ENCODE assay signal across 8 mouse cellular contexts in genomic region chr10:120231718-120232117, GRCm38 (mm10). TPM values are rescaled to one million over a fixed set of nuclear protein-coding genes. Genes with fewer than 3 reads are reported as not detected.
DNase-seq lines count a peak whose midpoint lies in the region; ATAC-seq and TF ChIP-seq lines count a peak whose summit lies in the region.

No protein-coding gene starts in this region.

- no peak overlapping the region for H3K4me3 ChIP-seq in hindbrain, postnatal 0 days (ENCODE audit: low read length)
- H3K4me3 ChIP-seq in liver, postnatal 0 days (ENCODE audit: low read depth, low read length): no peak overlapping the region

- peaks cover 10% of the 10 kb centered on the region for H3K36me3 ChIP-seq in hindbrain, postnatal 0 days (ENCODE audit: insufficient read depth, low read length)
- H3K36me3 ChIP-seq in liver, postnatal 0 days (replicated peaks; ENCODE audit: insufficient read depth, low read length): peaks cover 29% of the 10 kb centered on the region

- no peaks in the 10 kb centered on the region for H3K9me3 ChIP-seq in hindbrain, postnatal 0 days (ENCODE audit: low read length)
- H3K9me3 ChIP-seq in liver, postnatal 0 days (ENCODE audit: low read length): no peaks in the 10 kb centered on the region

- TF ChIP-seq EP300 in liver, postnatal 0 days (IDR thresholded peaks at IDR 0.05; ENCODE audit: low read depth): no peak

- peak; percentile 26 for DNase-seq in cerebellum, adult 11 months
- DNase-seq in cerebellum, adult 9-10 months: no peak
- DNase-seq in ovary, postnatal 36 days (ENCODE audit: low spot score): peak; percentile 48
- no peak for DNase-seq in ovary, postnatal 10 days (ENCODE audit: low spot score)
- DNase-seq in hindbrain, postnatal 0 days (ENCODE audit: low spot score): peak; percentile 82
- DNase-seq in liver, postnatal 0 days: peak; percentile 82
- DNase-seq in right cerebral cortex, postnatal 4 days: peak; percentile 78

- peak; percentile 53 for ATAC-seq in common myeloid progenitor, adult 5-6 weeks (replicated peaks; ENCODE audit: low read depth, poor library complexity, severe bottlenecking)
- ATAC-seq in hindbrain, postnatal 0 days: no peak
- no peak for ATAC-seq in liver, postnatal 0 days

- H3K27ac ChIP-seq in hindbrain, postnatal 0 days: no peak overlapping the region
- no peak overlapping the region for H3K27ac ChIP-seq in liver, postnatal 0 days (ENCODE audit: low read depth)

- WGBS in hindbrain, postnatal 0 days: 29% methylated on average over 5 of the region's 5 CpGs
- 27% methylated on average over 5 of the region's 5 CpGs for WGBS in liver, postnatal 0 days (ENCODE audit: insufficient replicate concordance)

- H3K4me1 ChIP-seq in hindbrain, postnatal 0 days (ENCODE audit: insufficient read depth, low read length): no peaks in the 10 kb centered on the region
- peaks cover 11% of the 10 kb centered on the region for H3K4me1 ChIP-seq in liver, postnatal 0 days (ENCODE audit: insufficient read depth)

- no peak overlapping the region for H3K4me2 ChIP-seq in hindbrain, postnatal 0 days (ENCODE audit: low read depth, low read length)
- no peak overlapping the region for H3K4me2 ChIP-seq in liver, postnatal 0 days (ENCODE audit: low read depth, low read length)

- TF ChIP-seq CTCF in hindbrain, postnatal 0 days (IDR thresholded peaks at IDR 0.05; ENCODE audit: low read depth): peak; percentile 82
- peak; percentile 87 for TF ChIP-seq CTCF in liver, postnatal 0 days (IDR thresholded peaks at IDR 0.05; ENCODE audit: low read depth)

- H3K27me3 ChIP-seq in hindbrain, postnatal 0 days (ENCODE audit: insufficient read depth, low read length): no peaks in the 10 kb centered on the region
- H3K27me3 ChIP-seq in liver, postnatal 0 days (ENCODE audit: insufficient read depth, low read length): no peaks in the 10 kb centered on the region

- no peak overlapping the region for H3K9ac ChIP-seq in hindbrain, postnatal 0 days (replicated peaks; ENCODE audit: low read length)
- H3K9ac ChIP-seq in liver, postnatal 0 days (replicated peaks): no peak overlapping the region

RNA-seq across cellular contexts. Expression of gene Llph, which starts 4.8 kb away (rescaled TPM):
- 97.9 and 108 TPM in 2 replicates for total RNA-seq in common myeloid progenitor, adult 5-6 weeks (2017)
- 3.8 and 4.1 TPM in 2 replicates for total RNA-seq in hindbrain, postnatal 0 days (2014; rRNA removed)
- polyA plus RNA-seq in hindbrain, postnatal 0 days (2015; fragmentation: Nextera tagmentation; extraction: Ambion mirVana): 37.0 and 43.3 TPM in 2 replicates
- 33.5 and 33.9 TPM in 2 replicates for polyA plus RNA-seq in liver, postnatal 0 days (2015; fragmentation: Nextera tagmentation; extraction: Ambion mirVana)

RNA-seq across cellular contexts. Expression of gene Irak3, which starts 29.8 kb away (rescaled TPM):
- total RNA-seq in common myeloid progenitor, adult 5-6 weeks (2017): 11.9 and 16.8 TPM in 2 replicates
- 0.11 TPM in 1 of 2 replicates, not detected in the other for total RNA-seq in hindbrain, postnatal 0 days (2014; rRNA removed)
- 0.32 and 0.41 TPM in 2 replicates for polyA plus RNA-seq in hindbrain, postnatal 0 days (2015; fragmentation: Nextera tagmentation; extraction: Ambion mirVana)
- polyA plus RNA-seq in liver, postnatal 0 days (2015; fragmentation: Nextera tagmentation; extraction: Ambion mirVana): 1.5 and 1.6 TPM in 2 replicates

RNA-seq across cellular contexts. Expression of gene Tmbim4, which starts 30.3 kb away (rescaled TPM):
- total RNA-seq in common myeloid progenitor, adult 5-6 weeks (2017): 97.8 and 138 TPM in 2 replicates
- total RNA-seq in hindbrain, postnatal 0 days (2014; rRNA removed): 67.6 and 92.7 TPM in 2 replicates
- polyA plus RNA-seq in hindbrain, postnatal 0 days (2015; fragmentation: Nextera tagmentation; extraction: Ambion mirVana): 140 and 143 TPM in 2 replicates
- polyA plus RNA-seq in liver, postnatal 0 days (2015; fragmentation: Nextera tagmentation; extraction: Ambion mirVana): 140 and 150 TPM in 2 replicates

Comparison
In these comparisons a context has a peak if more than half of its experiments do, and no peak if none do; other contexts are left out.
1. DNase-seq: peak in cerebellum, adult 11 months (single experiment), ovary, postnatal 36 days (single experiment), hindbrain, postnatal 0 days (single experiment), liver, postnatal 0 days (single experiment) and right cerebral cortex, postnatal 4 days (single experiment); none in cerebellum, adult 9-10 months (single experiment) and ovary, postnatal 10 days (single experiment).
2. RNA of gene Llph, which starts 4.8 kb away (total RNA-seq): 97.9 to 108 TPM in common myeloid progenitor, adult 5-6 weeks; 3.8 to 4.1 TPM in hindbrain, postnatal 0 days; every median in the first group is over 10 times any median in the second.
3. RNA of gene Irak3, which starts 29.8 kb away (total RNA-seq): 11.9 to 16.8 TPM in common myeloid progenitor, adult 5-6 weeks; 0.11 TPM in hindbrain, postnatal 0 days; every median in the first group is over 10 times any median in the second.